Mouse (Mus musculus): ENCODE data around the gene Zmynd8.

GRCm38 (mm10) chr2:165834601-165835000 lies 64.2 kb downstream of the Zmynd8 start:
- TF ChIP-seq MAX (IDR thresholded peaks at IDR 0.05) (no peak), CTCF (IDR thresholded peaks at IDR 0.05; ENCODE audit: control insufficient read depth, insufficient read depth, insufficient read length) (no peak), MYOG (IDR thresholded peaks at IDR 0.05; ENCODE audit: control insufficient read depth, extremely low read depth, insufficient read length) (no peak), USF1 (IDR thresholded peaks at IDR 0.05; ENCODE audit: low read depth) (no peak), FOSL1 (IDR thresholded peaks at IDR 0.05; ENCODE audit: insufficient read depth, low read length, poor library complexity, severe bottlenecking) (no peak), MYOD1 (IDR thresholded peaks at IDR 0.05; ENCODE audit: control insufficient read depth, insufficient read length, low read depth) (no peak), CEBPB (IDR thresholded peaks at IDR 0.05; ENCODE audit: low read depth) (no peak)
